ENCODE assay signal across 8 mouse cellular contexts in the genomic region with DNA sequence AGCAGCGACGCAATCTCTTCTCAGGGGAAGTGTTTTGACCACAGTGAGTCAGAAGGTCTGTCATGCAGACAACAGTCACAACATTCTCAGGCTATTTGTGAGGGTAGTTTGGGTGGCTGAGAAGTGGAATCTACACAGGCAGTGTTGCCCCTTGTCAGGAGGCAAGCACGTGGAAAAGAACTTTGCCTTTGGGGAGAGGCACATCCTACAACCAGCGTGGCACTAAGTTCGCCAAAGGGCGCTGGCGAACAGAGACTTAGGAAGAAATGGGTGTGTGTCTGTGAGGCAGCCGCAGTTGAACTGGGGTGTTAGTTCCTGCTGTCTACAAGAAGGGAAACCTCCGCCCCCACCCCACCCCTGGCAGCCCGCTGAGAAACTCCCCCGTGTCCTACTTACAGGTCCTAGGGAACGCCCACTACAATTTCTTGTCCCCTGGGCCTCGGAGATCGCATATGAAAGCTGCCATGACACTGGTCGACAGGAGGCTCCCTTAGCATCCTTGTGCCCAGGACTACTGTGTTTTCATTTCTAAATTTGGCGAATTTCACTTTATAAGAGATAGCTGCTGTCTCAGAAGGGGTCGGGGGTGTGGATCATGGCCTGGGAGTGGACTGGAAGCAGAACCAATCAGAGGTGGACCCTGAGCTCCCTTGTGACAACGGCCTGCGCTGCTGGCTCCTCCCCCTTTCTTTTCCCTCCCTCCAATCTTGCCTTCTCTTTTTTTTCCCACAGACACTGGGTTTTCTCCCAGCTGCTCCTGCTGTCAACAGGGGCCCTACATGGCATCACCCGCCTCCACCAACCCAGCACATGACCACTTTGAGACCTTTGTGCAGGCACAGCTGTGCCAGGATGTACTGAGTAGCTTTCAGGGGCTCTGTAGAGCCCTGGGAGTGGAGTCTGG. TPM values are rescaled to one million over a fixed set of nuclear protein-coding genes. Genes with fewer than 3 reads are reported as not detected.
A peak's percentile ranks its signal among the peaks of the same experiment; 100 is the strongest.
DNase-seq lines count a peak whose midpoint lies in the region; ATAC-seq and TF ChIP-seq lines count a peak whose summit lies in the region.

No protein-coding gene starts in this region.

- DNase-seq in ovary, adult 18-20 months (ENCODE audit: low spot score): peak; percentile 59
- no peak for DNase-seq in ovary, postnatal 10 days (ENCODE audit: low spot score)
- DNase-seq in embryonic facial prominence, embryonic 14.5 days (ENCODE audit: low spot score): peak; percentile 87
- peak; percentile 73 for DNase-seq in liver, embryonic 11.5 days (ENCODE audit: low spot score)
- peak; percentile 23 for DNase-seq in telencephalon, adult 2 months (ENCODE audit: low read depth, low spot score)

- ATAC-seq in embryonic facial prominence, embryonic 14.5 days (ENCODE audit: low read depth): peak; percentile 82
- ATAC-seq in heart, embryonic 12.5 days (ENCODE audit: insufficient number of reproducible peaks, low FRiP score): peak; percentile 66
- ATAC-seq in kidney, embryonic 15.5 days (replicated peaks; ENCODE audit: low FRiP score): peak; percentile 76
- peak; percentile 56 for ATAC-seq in liver, embryonic 11.5 days (replicated peaks; ENCODE audit: low FRiP score)

- peak overlapping the region; percentile 53 for H3K4me3 ChIP-seq in embryonic facial prominence, embryonic 14.5 days (ENCODE audit: low read depth, low read length)
- H3K4me3 ChIP-seq in heart, embryonic 12.5 days: peak overlapping the region; percentile 73
- peak overlapping the region; percentile 62 for H3K4me3 ChIP-seq in kidney, embryonic 15.5 days (replicated peaks)
- H3K4me3 ChIP-seq in liver, embryonic 11.5 days (ENCODE audit: low read depth, low read length): peak overlapping the region; percentile 69
- peak overlapping the region; percentile 93 for H3K4me3 ChIP-seq in myocyte

- peaks cover 14% of the 10 kb centered on the region for H3K4me1 ChIP-seq in embryonic facial prominence, embryonic 14.5 days (ENCODE audit: control insufficient read depth, insufficient read depth, low read length)
- H3K4me1 ChIP-seq in heart, embryonic 12.5 days (replicated peaks): peaks cover 76% of the 10 kb centered on the region
- H3K4me1 ChIP-seq in kidney, embryonic 15.5 days: peaks cover 30% of the 10 kb centered on the region
- peaks cover 54% of the 10 kb centered on the region for H3K4me1 ChIP-seq in liver, embryonic 11.5 days (replicated peaks; ENCODE audit: control insufficient read depth, insufficient read depth, low read length)

- peaks cover 22% of the 10 kb centered on the region; the same call in 1 of the 2 replicates for H3K36me3 ChIP-seq in embryonic facial prominence, embryonic 14.5 days (ENCODE audit: control insufficient read depth, insufficient read depth, low read length)
- H3K36me3 ChIP-seq in heart, embryonic 12.5 days: peaks cover 42% of the 10 kb centered on the region
- H3K36me3 ChIP-seq in kidney, embryonic 15.5 days: peaks cover 31% of the 10 kb centered on the region
- no peaks in the 10 kb centered on the region for H3K36me3 ChIP-seq in liver, embryonic 11.5 days (ENCODE audit: control insufficient read depth, insufficient read depth, low read length)
- peaks cover 8% of the 10 kb centered on the region for H3K36me3 ChIP-seq in myocyte (ENCODE audit: control insufficient read depth, insufficient read depth)

- 3% methylated on average over 18 of the region's 20 CpGs for WGBS in embryonic facial prominence, embryonic 14.5 days
- 3% methylated on average over 20 of the region's 20 CpGs for WGBS in heart, embryonic 12.5 days
- 5% methylated on average over 20 of the region's 20 CpGs for WGBS in kidney, embryonic 15.5 days
- WGBS in liver, embryonic 11.5 days: 3% methylated on average over 20 of the region's 20 CpGs

- no peaks in the 10 kb centered on the region for H3K79me2 ChIP-seq in myocyte (ENCODE audit: control insufficient read depth, insufficient read depth)

- H3K27ac ChIP-seq in embryonic facial prominence, embryonic 14.5 days (replicated peaks; ENCODE audit: low read depth, low read length): peak overlapping the region; percentile 79
- peak overlapping the region; percentile 90 for H3K27ac ChIP-seq in heart, embryonic 12.5 days (ENCODE audit: poor library complexity, severe bottlenecking)
- peak overlapping the region; percentile 81 for H3K27ac ChIP-seq in kidney, embryonic 15.5 days
- peak overlapping the region; percentile 73 for H3K27ac ChIP-seq in liver, embryonic 11.5 days (ENCODE audit: low read depth, low read length)

- peak overlapping the region; percentile 90 for H3K4me2 ChIP-seq in embryonic facial prominence, embryonic 14.5 days (ENCODE audit: low read depth, low read length)
- peak overlapping the region; percentile 95 for H3K4me2 ChIP-seq in heart, embryonic 12.5 days
- H3K4me2 ChIP-seq in kidney, embryonic 15.5 days: peak overlapping the region; percentile 93
- H3K4me2 ChIP-seq in liver, embryonic 11.5 days: peak overlapping the region; percentile 99
- peak overlapping the region; percentile 89 for H3K4me2 ChIP-seq in myocyte (ENCODE audit: low read depth)

- H3K27me3 ChIP-seq in embryonic facial prominence, embryonic 14.5 days (replicated peaks; ENCODE audit: control insufficient read depth, insufficient read depth, low read length): no peaks in the 10 kb centered on the region
- no peaks in the 10 kb centered on the region for H3K27me3 ChIP-seq in heart, embryonic 12.5 days (replicated peaks)
- no peaks in the 10 kb centered on the region for H3K27me3 ChIP-seq in kidney, embryonic 15.5 days
- no peaks in the 10 kb centered on the region for H3K27me3 ChIP-seq in liver, embryonic 11.5 days (replicated peaks; ENCODE audit: control insufficient read depth, insufficient read depth, low read length)
- H3K27me3 ChIP-seq in myocyte (ENCODE audit: control insufficient read depth, insufficient read depth, insufficient read length): no peaks in the 10 kb centered on the region

- H3ac ChIP-seq in myocyte (ENCODE audit: control insufficient read depth, insufficient read length): peak overlapping the region; percentile 47

- peak; percentile 56 for TF ChIP-seq POLR2A in myocyte (IDR thresholded peaks at IDR 0.05; ENCODE audit: insufficient read length, low read depth)

- no peaks in the 10 kb centered on the region for H3K9me3 ChIP-seq in embryonic facial prominence, embryonic 14.5 days (ENCODE audit: control insufficient read depth, low read length)
- H3K9me3 ChIP-seq in heart, embryonic 12.5 days (replicated peaks): no peaks in the 10 kb centered on the region
- H3K9me3 ChIP-seq in kidney, embryonic 15.5 days (replicated peaks): no peaks in the 10 kb centered on the region
- no peaks in the 10 kb centered on the region for H3K9me3 ChIP-seq in liver, embryonic 11.5 days (ENCODE audit: control insufficient read depth, low read length)

- H3K9ac ChIP-seq in embryonic facial prominence, embryonic 14.5 days (ENCODE audit: low read depth, low read length): peak overlapping the region; percentile 72
- H3K9ac ChIP-seq in heart, embryonic 12.5 days: peak overlapping the region; percentile 79
- peak overlapping the region; percentile 57 for H3K9ac ChIP-seq in kidney, embryonic 15.5 days
- peak overlapping the region; percentile 67 for H3K9ac ChIP-seq in liver, embryonic 11.5 days (ENCODE audit: low read depth, low read length)

TF ChIP-seq in myocyte, 11 proteins besides CTCF, POLR2A, EP300 and RAD21 (continues in another document):
- TF ChIP-seq E2F4 (IDR thresholded peaks at IDR 0.05; ENCODE audit: insufficient read depth) (peak; percentile 2), CEBPB (IDR thresholded peaks at IDR 0.05; ENCODE audit: insufficient read depth, poor library complexity, severe bottlenecking) (no peak), REST (IDR thresholded peaks at IDR 0.05; ENCODE audit: insufficient read depth, insufficient read length) (no peak), TCF12 (IDR thresholded peaks at IDR 0.05; ENCODE audit: insufficient read depth, poor library complexity, severe bottlenecking) (peak; percentile 64)

RNA-seq across cellular contexts. Expression of a gene that starts 1.4 kb away (rescaled TPM):
- 26.4 and 31.4 TPM in 2 replicates for polyA plus RNA-seq in embryonic facial prominence, embryonic 14.5 days (2014; fragmentation: Nextera tagmentation; extraction: Ambion mirVana)
- 38.9 and 45.3 TPM in 2 replicates for polyA plus RNA-seq in heart, embryonic 12.5 days (2016; fragmentation: Nextera tagmentation; extraction: Ambion mirVana)
- 31.5 and 39.3 TPM in 2 replicates for polyA plus RNA-seq in kidney, embryonic 15.5 days (2015; fragmentation: Nextera tagmentation; extraction: Ambion mirVana)
- 19.3 and 19.8 TPM in 2 replicates for polyA plus RNA-seq in liver, embryonic 11.5 days (2014; fragmentation: Nextera tagmentation; extraction: Ambion mirVana)
- polyA plus RNA-seq in myocyte (2012; fragmentation: generic; extraction: Trizol): 77.0 TPM

RNA-seq across cellular contexts. Expression of a gene that starts 12.6 kb away (rescaled TPM):
- 36.0 and 43.9 TPM in 2 replicates for polyA plus RNA-seq in embryonic facial prominence, embryonic 14.5 days (2014; fragmentation: Nextera tagmentation; extraction: Ambion mirVana)
- polyA plus RNA-seq in heart, embryonic 12.5 days (2016; fragmentation: Nextera tagmentation; extraction: Ambion mirVana): 42.7 and 45.6 TPM in 2 replicates
- polyA plus RNA-seq in kidney, embryonic 15.5 days (2015; fragmentation: Nextera tagmentation; extraction: Ambion mirVana): 59.6 and 72.0 TPM in 2 replicates
- polyA plus RNA-seq in liver, embryonic 11.5 days (2014; fragmentation: Nextera tagmentation; extraction: Ambion mirVana): 21.8 and 25.3 TPM in 2 replicates
- polyA plus RNA-seq in myocyte (2012; fragmentation: generic; extraction: Trizol): 26.4 TPM

RNA-seq across cellular contexts. Expression of a gene that starts 12.7 kb away (rescaled TPM):
- 1.6 and 2.0 TPM in 2 replicates for polyA plus RNA-seq in embryonic facial prominence, embryonic 14.5 days (2014; fragmentation: Nextera tagmentation; extraction: Ambion mirVana)
- 1.1 TPM in 2 replicates for polyA plus RNA-seq in heart, embryonic 12.5 days (2016; fragmentation: Nextera tagmentation; extraction: Ambion mirVana)
- 2.4 and 2.6 TPM in 2 replicates for polyA plus RNA-seq in kidney, embryonic 15.5 days (2015; fragmentation: Nextera tagmentation; extraction: Ambion mirVana)
- 0.25 TPM in 1 of 2 replicates, not detected in the other for polyA plus RNA-seq in liver, embryonic 11.5 days (2014; fragmentation: Nextera tagmentation; extraction: Ambion mirVana)
- 0.64 TPM for polyA plus RNA-seq in myocyte (2012; fragmentation: generic; extraction: Trizol)

RNA-seq across cellular contexts. Expression of a gene that starts 27.3 kb away (rescaled TPM):
- polyA plus RNA-seq in embryonic facial prominence, embryonic 14.5 days (2014; fragmentation: Nextera tagmentation; extraction: Ambion mirVana): 15.4 and 16.6 TPM in 2 replicates
- polyA plus RNA-seq in heart, embryonic 12.5 days (2016; fragmentation: Nextera tagmentation; extraction: Ambion mirVana): 13.3 and 13.5 TPM in 2 replicates
- polyA plus RNA-seq in kidney, embryonic 15.5 days (2015; fragmentation: Nextera tagmentation; extraction: Ambion mirVana): 18.3 and 19.8 TPM in 2 replicates
- 10.8 and 11.5 TPM in 2 replicates for polyA plus RNA-seq in liver, embryonic 11.5 days (2014; fragmentation: Nextera tagmentation; extraction: Ambion mirVana)
- 7.6 TPM for polyA plus RNA-seq in myocyte (2012; fragmentation: generic; extraction: Trizol)

RNA-seq across cellular contexts. Expression of a gene that starts 41.7 kb away (rescaled TPM):
- polyA plus RNA-seq in embryonic facial prominence, embryonic 14.5 days (2014; fragmentation: Nextera tagmentation; extraction: Ambion mirVana): 230 and 234 TPM in 2 replicates
- 217 and 224 TPM in 2 replicates for polyA plus RNA-seq in heart, embryonic 12.5 days (2016; fragmentation: Nextera tagmentation; extraction: Ambion mirVana)
- polyA plus RNA-seq in kidney, embryonic 15.5 days (2015; fragmentation: Nextera tagmentation; extraction: Ambion mirVana): 180 and 188 TPM in 2 replicates
- polyA plus RNA-seq in liver, embryonic 11.5 days (2014; fragmentation: Nextera tagmentation; extraction: Ambion mirVana): 122 and 142 TPM in 2 replicates
- polyA plus RNA-seq in myocyte (2012; fragmentation: generic; extraction: Trizol): 203 TPM
